8 mouse cellular contexts compared by ENCODE assay signal in the genomic region with DNA sequence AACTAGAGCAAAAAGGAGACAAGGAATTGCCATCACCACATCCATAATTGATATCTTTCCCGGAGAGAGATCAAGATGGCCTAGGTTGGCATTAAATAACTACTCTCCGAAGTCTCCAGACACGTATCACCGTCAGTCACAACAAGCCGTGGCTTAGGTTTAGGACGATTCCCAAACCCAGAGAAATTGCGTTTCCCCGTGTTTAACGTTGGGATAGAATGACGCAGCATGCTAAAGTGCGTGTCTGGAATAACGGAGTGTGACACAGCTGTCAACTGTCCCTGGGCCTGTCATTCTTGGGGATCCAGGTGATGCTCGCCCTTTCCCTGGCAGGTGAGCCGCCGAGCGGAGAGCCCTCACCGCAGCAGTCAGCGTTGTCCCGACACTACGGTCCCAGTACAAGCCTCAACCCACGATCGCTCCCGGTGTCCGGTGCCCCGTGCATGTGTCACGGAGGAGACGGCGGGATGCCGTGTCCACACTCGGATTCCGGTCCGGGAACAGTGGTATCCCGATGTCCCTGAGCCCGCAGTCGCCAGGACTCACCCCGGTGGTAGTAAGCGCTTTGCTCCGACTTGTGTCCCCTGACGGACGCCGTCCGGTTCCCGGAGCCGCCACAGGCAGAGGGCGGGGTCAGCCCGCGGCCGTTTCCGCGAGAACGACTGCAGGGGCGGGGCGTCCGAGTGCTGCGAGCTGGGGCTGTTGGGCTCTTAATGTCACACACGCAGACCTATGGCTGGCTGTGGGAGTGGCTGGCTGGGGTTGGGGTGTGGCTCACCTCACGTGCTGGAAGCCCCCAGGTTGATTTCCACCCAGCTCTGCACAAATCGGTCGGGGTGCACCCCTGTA. TPM values are rescaled to one million over a fixed set of nuclear protein-coding genes. Genes with fewer than 3 reads are reported as not detected.
DNase-seq lines count a peak whose midpoint lies in the region; ATAC-seq and TF ChIP-seq lines count a peak whose summit lies in the region.

No protein-coding gene starts in this region.

- H3K36me3 ChIP-seq in erythroblast, embryonic 14.5 days (ENCODE audit: control insufficient read depth): peaks cover 20% of the 10 kb centered on the region
- peaks cover 7% of the 10 kb centered on the region; the same call in 1 of the 2 replicates for H3K36me3 ChIP-seq in heart, embryonic 12.5 days
- 0 out of 2 replicates have a peak, but pooled peaks cover 6% of the 10 kb centered on the region for H3K36me3 ChIP-seq in kidney, postnatal 0 days (ENCODE audit: insufficient read depth, low read length)
- peaks cover 8% of the 10 kb centered on the region; the same call in 1 of the 2 replicates for H3K36me3 ChIP-seq in liver, adult 2 months (ENCODE audit: control insufficient read depth, insufficient read depth, low read length)

- H3K9ac ChIP-seq in heart, embryonic 12.5 days: peak overlapping the region; percentile 84
- peak overlapping the region; percentile 86 for H3K9ac ChIP-seq in kidney, postnatal 0 days (ENCODE audit: low read depth, low read length)
- H3K9ac ChIP-seq in liver, adult 2 months (ENCODE audit: low read depth, low read length): peak overlapping the region; percentile 80

- peak; percentile 95 for ATAC-seq in heart, embryonic 12.5 days (ENCODE audit: insufficient number of reproducible peaks, low FRiP score)
- ATAC-seq in kidney, postnatal 0 days (replicated peaks; ENCODE audit: low FRiP score, low read depth): peak; percentile 96
- peak; percentile 90 for ATAC-seq in monocyte, adult 5-6 weeks (replicated peaks; ENCODE audit: insufficient number of reproducible peaks, low FRiP score, low TSS enrichment, poor library complexity, severe bottlenecking)

- no peaks in the 10 kb centered on the region for H3K27me3 ChIP-seq in erythroblast, embryonic 14.5 days (ENCODE audit: control insufficient read depth)
- H3K27me3 ChIP-seq in heart, embryonic 12.5 days (replicated peaks): no peaks in the 10 kb centered on the region
- H3K27me3 ChIP-seq in kidney, postnatal 0 days (ENCODE audit: insufficient read depth, low read length): no peaks in the 10 kb centered on the region
- H3K27me3 ChIP-seq in liver, adult 2 months (ENCODE audit: control insufficient read depth, insufficient read depth, low read length): no peaks in the 10 kb centered on the region

- TF ChIP-seq POLR2A in liver, adult 2 months (IDR thresholded peaks at IDR 0.05; ENCODE audit: extremely low read depth, insufficient read depth, low read length): peak; percentile 88

- peak overlapping the region; percentile 82 for H3K4me3 ChIP-seq in erythroblast, embryonic 14.5 days (replicated peaks)
- H3K4me3 ChIP-seq in heart, embryonic 12.5 days: peak overlapping the region; percentile 81
- H3K4me3 ChIP-seq in kidney, postnatal 0 days (replicated peaks; ENCODE audit: low read depth, low read length): peak overlapping the region; percentile 82
- peak overlapping the region; percentile 68 for H3K4me3 ChIP-seq in liver, adult 2 months (ENCODE audit: insufficient read depth, low read depth, low read length)

- TF ChIP-seq CTCF in kidney, postnatal 0 days (IDR thresholded peaks at IDR 0.05; ENCODE audit: low read depth): peak; percentile 26; the same call in 1 of the 2 replicates
- TF ChIP-seq CTCF in liver, adult 2 months (IDR thresholded peaks at IDR 0.05; ENCODE audit: low read depth, low read length): no peak

- H3K9me3 ChIP-seq in erythroblast, embryonic 14.5 days (ENCODE audit: control insufficient read depth, low read length): no peaks in the 10 kb centered on the region
- no peaks in the 10 kb centered on the region for H3K9me3 ChIP-seq in heart, embryonic 12.5 days (replicated peaks)
- no peaks in the 10 kb centered on the region for H3K9me3 ChIP-seq in kidney, postnatal 0 days (replicated peaks; ENCODE audit: low read length)

- H3K4me2 ChIP-seq in heart, embryonic 12.5 days: peak overlapping the region; percentile 89
- peak overlapping the region; percentile 73 for H3K4me2 ChIP-seq in kidney, postnatal 0 days (ENCODE audit: low read length)

- WGBS in heart, embryonic 12.5 days: under 1% methylated on average over 59 of the region's 59 CpGs
- under 1% methylated on average over 59 of the region's 59 CpGs for WGBS in kidney, postnatal 0 days
- WGBS in liver, adult 2 months: under 1% methylated on average over 59 of the region's 59 CpGs

- peak overlapping the region; percentile 79 for H3K27ac ChIP-seq in heart, embryonic 12.5 days (ENCODE audit: poor library complexity, severe bottlenecking)
- H3K27ac ChIP-seq in kidney, postnatal 0 days: peak overlapping the region; percentile 85
- H3K27ac ChIP-seq in liver, adult 2 months (replicated peaks; ENCODE audit: insufficient read depth, low read depth, low read length): peak overlapping the region; percentile 77

- H3K79me2 ChIP-seq in liver, adult 2 months (ENCODE audit: control insufficient read depth, insufficient read depth, low read length): peaks cover 4% of the 10 kb centered on the region; the same call in 1 of the 2 replicates

- DNase-seq in CD4-positive, CD25-positive, alpha-beta regulatory T cell, adult 2 months (ENCODE audit: low read depth, low spot score): peak; percentile 92
- DNase-seq in brain, embryonic 18.5 days (ENCODE audit: low read depth, low spot score): peak; percentile 54
- DNase-seq in kidney, postnatal 0 days (ENCODE audit: low spot score): peak; percentile 96
- peak; percentile 80 for DNase-seq in liver, adult 2 months (ENCODE audit: extremely low read depth, low read depth, low spot score)
- peak; percentile 97 for DNase-seq in spleen, postnatal 36 days (ENCODE audit: low spot score in 2 of 2)

- peaks cover 23% of the 10 kb centered on the region for H3K4me1 ChIP-seq in erythroblast, embryonic 14.5 days (ENCODE audit: control insufficient read depth)
- H3K4me1 ChIP-seq in heart, embryonic 12.5 days (replicated peaks): peaks cover 8% of the 10 kb centered on the region
- no peaks in the 10 kb centered on the region; the same call in 1 of the 2 replicates for H3K4me1 ChIP-seq in kidney, postnatal 0 days (replicated peaks; ENCODE audit: insufficient read depth, low read length)
- H3K4me1 ChIP-seq in liver, adult 2 months (ENCODE audit: control insufficient read depth, insufficient read depth, low read length): peaks cover 28% of the 10 kb centered on the region

RNA-seq across cellular contexts. Expression of a gene that starts 3.6 kb away (rescaled TPM):
- polyA plus RNA-seq in erythroblast, embryonic 14.5 days (2012): 0.10 and 0.15 TPM in 2 replicates
- polyA plus RNA-seq in heart, embryonic 12.5 days (2016; fragmentation: Nextera tagmentation; extraction: Ambion mirVana): 12.8 and 12.9 TPM in 2 replicates
- polyA plus RNA-seq in kidney, postnatal 0 days (2015; fragmentation: Nextera tagmentation; extraction: Ambion mirVana): 27.5 and 30.0 TPM in 2 replicates
- 134 and 180 TPM in 2 replicates for total RNA-seq in liver, adult 2 months (2014; rRNA removed)
- 44.7 and 51.6 TPM in 2 replicates for polyA plus RNA-seq in liver, adult 2 months (2012; rRNA removed)
- 80.7 to 119 TPM (median 108 TPM) in 3 replicates for total RNA-seq in monocyte, adult 5-6 weeks (2017)

RNA-seq across cellular contexts. Expression of a gene that starts 59.1 kb away (rescaled TPM):
- polyA plus RNA-seq in erythroblast, embryonic 14.5 days (2012): not detected in 2 replicates
- polyA plus RNA-seq in heart, embryonic 12.5 days (2016; fragmentation: Nextera tagmentation; extraction: Ambion mirVana): 0.57 and 0.66 TPM in 2 replicates
- 1.6 and 1.9 TPM in 2 replicates for polyA plus RNA-seq in kidney, postnatal 0 days (2015; fragmentation: Nextera tagmentation; extraction: Ambion mirVana)
- 0.09 and 0.13 TPM in 2 replicates for total RNA-seq in liver, adult 2 months (2014; rRNA removed)
- polyA plus RNA-seq in liver, adult 2 months (2012; rRNA removed): 0.07 TPM in 1 of 2 replicates, not detected in the other
- 0.43 to 1.3 TPM (median 1.1 TPM) in 3 replicates for total RNA-seq in monocyte, adult 5-6 weeks (2017)

Comparison
In these comparisons a context has a peak if more than half of its experiments do, and no peak if none do; other contexts are left out.
1. Peak in every context shown above with its lines: DNase-seq, ATAC-seq, H3K4me3 ChIP-seq and H3K27ac ChIP-seq.
2. RNA of a gene that starts 3.6 kb away (polyA plus RNA-seq): 44.7 to 51.6 TPM in liver, adult 2 months, 27.5 to 30.0 TPM in kidney, postnatal 0 days and 12.8 to 12.9 TPM in heart, embryonic 12.5 days; 0.10 to 0.15 TPM in erythroblast, embryonic 14.5 days; every median in the first group is over 10 times any median in the second.